Mouse (Mus musculus): Measurements from ENCODE around the gene Lrrc4. TPM values are rescaled to one million over a fixed set of nuclear protein-coding genes. Genes with fewer than 3 reads are reported as not detected.

Lrrc4 gene
- polyA plus RNA-seq, 1 experiment from 2014 or later, result 0.27 TPM

DNA sequence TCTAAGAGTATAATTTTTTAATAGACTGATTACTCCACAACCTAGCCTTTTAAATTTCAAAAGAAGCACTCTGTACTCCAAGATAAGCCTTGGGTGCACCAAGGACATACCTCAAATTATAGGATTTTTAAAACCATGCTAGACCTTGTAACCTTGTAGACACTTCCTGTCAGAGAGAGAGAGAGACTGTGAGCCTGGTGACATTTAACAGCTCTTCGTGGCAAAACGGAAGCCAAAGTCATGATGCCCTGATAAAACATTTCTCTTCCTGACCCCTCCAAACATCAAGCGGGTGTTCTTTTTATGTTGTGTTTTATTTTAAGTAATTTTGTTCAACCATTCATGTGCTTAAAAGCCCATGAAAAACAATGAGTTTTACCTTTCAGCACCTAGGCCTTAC lies 39.7 kb downstream of the Lrrc4 start:
- 70% methylated on average over 3 of the region's 3 CpGs for WGBS (ENCODE audit: missing documents)
- Histone ChIP-seq H3K27ac (no peak overlapping the region), H3K4me3 (ENCODE audit: inconsistent target) (no peak overlapping the region), H3K36me3 (ENCODE audit: inconsistent target) (peaks cover 14% of the 10 kb centered on the region; the same call in 1 of the 2 replicates), H3K79me2 (ENCODE audit: inconsistent target) (no peaks in the 10 kb centered on the region)

DNA sequence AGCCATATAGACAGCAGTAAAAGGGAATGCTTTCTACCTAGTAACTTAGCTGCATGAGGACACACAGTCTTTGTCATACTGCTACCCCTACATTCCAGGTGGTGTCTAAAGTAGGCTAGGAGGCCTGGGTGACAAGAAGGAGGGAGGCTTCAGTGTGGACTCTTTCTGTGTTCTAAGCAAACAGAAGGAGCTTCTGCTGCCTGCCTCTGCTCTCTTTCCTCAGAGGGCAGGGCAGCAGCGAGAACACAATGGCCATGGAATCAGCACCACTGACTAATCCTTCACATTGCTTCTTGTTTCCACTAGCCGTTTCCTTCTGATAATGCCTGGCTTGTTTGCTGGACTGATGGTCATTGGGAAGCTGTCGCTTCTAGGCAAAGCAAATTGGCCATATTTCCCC lies 40.4 kb downstream of the Lrrc4 start:
- Histone ChIP-seq H3K79me2 (ENCODE audit: inconsistent target) (no peaks in the 10 kb centered on the region), H3K4me3 (ENCODE audit: inconsistent target) (no peak overlapping the region), H3K27ac (no peak overlapping the region), H3K36me3 (ENCODE audit: inconsistent target) (peaks cover 10% of the 10 kb centered on the region; the same call in 1 of the 2 replicates)
- WGBS (ENCODE audit: missing documents), result 92% methylated on average over 3 of the region's 3 CpGs

DNA sequence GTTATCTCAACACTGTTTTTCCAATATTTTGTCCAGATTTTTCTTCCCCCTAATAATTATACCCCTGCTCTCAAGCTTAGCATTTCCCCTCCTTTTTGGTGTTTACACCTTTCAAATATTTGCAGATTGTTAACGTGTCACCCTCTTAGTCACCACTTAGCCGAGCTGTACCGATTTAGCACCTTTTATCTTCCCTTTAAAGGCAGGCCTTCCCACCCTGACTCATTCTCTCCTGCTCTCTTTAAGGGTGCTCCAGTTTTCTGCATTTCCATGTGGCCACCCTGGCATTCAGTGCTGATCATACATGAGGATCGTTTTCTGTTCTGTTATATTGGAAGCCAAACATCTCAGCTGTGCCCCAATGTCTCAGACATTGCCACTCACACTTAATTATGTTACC lies 41.9 kb downstream of the Lrrc4 start:
- no peak overlapping the region for H3K4me3 ChIP-seq (ENCODE audit: inconsistent target)
- H3K27ac ChIP-seq, result no peak overlapping the region
- H3K79me2 ChIP-seq (ENCODE audit: inconsistent target), result no peaks in the 10 kb centered on the region
- WGBS (ENCODE audit: missing documents), result 93% methylated on average over 4 of the region's 4 CpGs
- no peaks in the 10 kb centered on the region for H3K36me3 ChIP-seq (ENCODE audit: inconsistent target)

DNA sequence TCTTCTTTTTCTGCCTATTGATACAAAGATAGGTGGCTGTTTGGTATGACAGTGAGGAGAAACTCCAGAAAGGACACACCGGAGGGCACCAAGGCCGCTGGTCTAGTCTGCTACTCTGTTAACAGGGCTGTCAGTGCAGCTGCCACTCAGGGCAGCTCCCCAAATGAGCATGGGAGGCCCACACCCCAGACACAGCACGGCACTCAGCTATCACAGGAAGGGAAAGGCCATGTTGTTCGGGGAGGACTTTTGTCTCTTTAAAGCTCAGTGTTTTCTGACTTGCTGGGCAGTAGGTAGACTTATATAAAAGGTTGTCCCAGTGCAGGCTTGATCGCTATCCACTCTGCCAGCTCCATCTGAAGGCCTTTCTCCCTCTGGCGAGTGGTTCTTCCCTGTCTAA lies 44.4 kb downstream of the Lrrc4 start:
- H3K27ac ChIP-seq, result no peak overlapping the region
- H3K79me2 ChIP-seq (ENCODE audit: inconsistent target), result no peaks in the 10 kb centered on the region
- 94% methylated on average over 6 of the region's 6 CpGs for WGBS (ENCODE audit: missing documents)
- H3K36me3 ChIP-seq (ENCODE audit: inconsistent target), result no peaks in the 10 kb centered on the region
- no peak overlapping the region for H3K4me3 ChIP-seq (ENCODE audit: inconsistent target)

DNA sequence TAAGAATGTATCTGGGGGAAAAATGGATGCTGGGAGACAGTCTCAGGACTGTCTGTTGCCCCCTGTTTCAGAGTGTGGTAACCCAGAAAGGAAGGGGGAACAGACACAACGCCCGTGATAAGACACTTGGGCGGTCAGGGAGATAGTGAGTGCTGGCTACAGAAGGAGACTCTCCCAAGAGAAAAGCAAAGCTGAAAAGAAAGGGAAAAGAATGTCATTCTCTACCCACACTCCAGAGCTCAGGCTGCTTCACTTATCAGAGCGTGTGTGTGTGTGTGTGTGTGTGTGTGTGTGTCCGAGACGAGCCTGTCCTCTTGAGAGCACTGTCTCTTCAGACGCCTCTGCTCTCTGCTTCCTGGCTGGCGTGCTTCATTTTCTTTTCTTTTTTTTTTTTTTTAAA lies 45.8 kb downstream of the Lrrc4 start:
- WGBS (ENCODE audit: missing documents), result 84% methylated on average over 6 of the region's 8 CpGs
- H3K4me3 ChIP-seq (ENCODE audit: inconsistent target), result no peak overlapping the region
- H3K79me2 ChIP-seq (ENCODE audit: inconsistent target), result no peaks in the 10 kb centered on the region
- no peaks in the 10 kb centered on the region for H3K36me3 ChIP-seq (ENCODE audit: inconsistent target)
- no peak overlapping the region for H3K27ac ChIP-seq

DNA sequence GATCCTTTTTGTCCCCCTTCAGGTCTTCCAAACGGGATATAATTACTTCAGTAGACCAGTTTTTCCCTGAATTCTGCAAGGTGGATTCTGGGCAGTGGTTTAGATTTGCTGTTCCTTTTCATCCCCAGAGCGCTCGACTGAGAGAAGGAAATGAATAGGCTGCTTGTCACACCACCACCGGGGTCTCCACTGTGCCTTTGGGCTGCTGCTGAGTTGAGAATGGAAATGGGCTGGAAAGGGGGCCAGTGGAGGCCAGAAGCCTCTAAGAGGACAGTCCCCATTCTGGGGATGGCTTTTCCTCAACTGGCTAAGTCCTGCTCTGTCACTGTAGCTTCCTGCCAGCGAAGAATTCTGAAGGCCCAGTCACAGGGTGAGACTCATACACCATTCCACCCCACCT lies 47.6 kb downstream of the Lrrc4 start:
- no peaks in the 10 kb centered on the region for H3K79me2 ChIP-seq (ENCODE audit: inconsistent target)
- no peak overlapping the region for H3K27ac ChIP-seq
- H3K36me3 ChIP-seq (ENCODE audit: inconsistent target), result no peaks in the 10 kb centered on the region
- no peak overlapping the region for H3K4me3 ChIP-seq (ENCODE audit: inconsistent target)
- 90% methylated on average over 5 of the region's 5 CpGs for WGBS (ENCODE audit: missing documents)

DNA sequence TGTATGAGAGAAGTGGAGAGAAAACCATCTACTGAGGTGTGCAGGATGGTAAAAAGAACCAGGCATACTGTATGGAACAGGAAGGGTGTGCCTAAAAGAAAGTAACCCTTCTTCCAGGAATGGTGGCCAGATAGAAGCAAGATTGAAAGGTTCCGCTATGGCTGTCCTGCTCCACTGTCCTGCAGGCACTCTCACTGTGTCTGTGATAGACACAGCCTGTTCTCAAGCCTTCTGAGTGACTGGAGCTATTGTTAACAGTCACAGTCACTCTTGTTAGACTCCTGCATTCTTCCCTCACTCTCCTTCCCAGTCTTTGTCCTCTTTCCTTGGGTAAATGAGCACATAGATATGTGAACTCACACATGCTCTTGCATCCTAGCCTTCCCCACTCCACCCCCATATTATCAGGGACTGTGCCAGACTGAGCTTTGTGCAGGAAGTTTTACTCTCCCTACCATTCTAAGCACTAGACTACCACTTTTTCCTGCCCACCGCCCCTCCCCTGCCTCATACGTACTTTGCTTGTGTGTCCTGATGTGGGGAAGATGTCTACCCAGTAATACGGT lies 48.4 kb downstream of the Lrrc4 start:
- no peak overlapping the region for H3K27ac ChIP-seq
- no peaks in the 10 kb centered on the region for H3K79me2 ChIP-seq (ENCODE audit: inconsistent target)
- H3K36me3 ChIP-seq (ENCODE audit: inconsistent target), result no peaks in the 10 kb centered on the region
- no peak overlapping the region for H3K4me3 ChIP-seq (ENCODE audit: inconsistent target)
- 100% methylated on average over 4 of the region's 4 CpGs for WGBS (ENCODE audit: missing documents)

DNA sequence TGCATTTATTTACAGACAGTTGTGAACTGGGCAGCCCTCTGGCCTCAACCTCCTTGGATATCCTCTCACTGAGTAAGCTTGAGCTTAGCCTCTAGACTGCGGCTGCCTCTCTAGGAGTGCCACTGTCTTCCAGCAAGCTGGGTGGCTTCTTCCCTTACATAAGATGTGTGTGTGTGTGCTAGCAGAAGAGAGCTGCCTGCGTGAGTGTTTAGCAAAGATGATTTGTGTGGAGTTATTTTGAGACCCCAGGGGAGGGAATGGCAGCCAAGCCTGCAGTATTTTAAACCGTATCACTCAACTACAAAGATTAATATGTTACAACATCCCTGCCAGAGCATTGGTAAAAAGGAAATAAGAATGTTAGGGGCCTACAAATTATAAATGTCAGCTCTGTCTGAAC lies 49.9 kb downstream of the Lrrc4 start:
- Histone ChIP-seq H3K79me2 (ENCODE audit: inconsistent target) (no peaks in the 10 kb centered on the region), H3K4me3 (ENCODE audit: inconsistent target) (no peak overlapping the region), H3K36me3 (ENCODE audit: inconsistent target) (no peaks in the 10 kb centered on the region), H3K27ac (no peak overlapping the region)
- WGBS (ENCODE audit: missing documents), result 100% methylated on average over 2 of the region's 3 CpGs

DNA sequence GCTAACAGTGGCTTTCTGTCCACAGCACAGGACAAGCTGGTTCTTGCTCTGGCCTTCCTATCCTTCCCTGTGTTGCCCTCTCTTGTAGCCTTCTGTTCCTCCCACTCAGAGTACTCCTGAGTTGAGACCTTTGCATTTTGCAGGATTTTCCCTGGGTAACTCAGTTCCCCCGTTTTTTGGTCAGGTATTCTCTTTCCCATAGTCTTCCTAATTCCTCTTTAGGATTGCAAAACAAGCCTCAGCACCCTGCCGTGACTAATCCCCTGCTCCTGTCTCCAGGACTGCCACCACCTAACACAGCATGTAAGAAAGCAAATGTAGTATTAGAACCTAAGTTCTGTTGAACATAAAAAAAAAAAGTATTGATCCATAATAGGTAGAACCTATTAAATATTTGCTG lies 60.2 kb downstream of the Lrrc4 start:
- no peaks in the 10 kb centered on the region for H3K79me2 ChIP-seq (ENCODE audit: inconsistent target)
- H3K27ac ChIP-seq, result no peak overlapping the region
- no peaks in the 10 kb centered on the region for H3K36me3 ChIP-seq (ENCODE audit: inconsistent target)
- WGBS (ENCODE audit: missing documents), result 49% methylated on average over 2 of the region's 2 CpGs
- H3K4me3 ChIP-seq (ENCODE audit: inconsistent target), result no peak overlapping the region

DNA sequence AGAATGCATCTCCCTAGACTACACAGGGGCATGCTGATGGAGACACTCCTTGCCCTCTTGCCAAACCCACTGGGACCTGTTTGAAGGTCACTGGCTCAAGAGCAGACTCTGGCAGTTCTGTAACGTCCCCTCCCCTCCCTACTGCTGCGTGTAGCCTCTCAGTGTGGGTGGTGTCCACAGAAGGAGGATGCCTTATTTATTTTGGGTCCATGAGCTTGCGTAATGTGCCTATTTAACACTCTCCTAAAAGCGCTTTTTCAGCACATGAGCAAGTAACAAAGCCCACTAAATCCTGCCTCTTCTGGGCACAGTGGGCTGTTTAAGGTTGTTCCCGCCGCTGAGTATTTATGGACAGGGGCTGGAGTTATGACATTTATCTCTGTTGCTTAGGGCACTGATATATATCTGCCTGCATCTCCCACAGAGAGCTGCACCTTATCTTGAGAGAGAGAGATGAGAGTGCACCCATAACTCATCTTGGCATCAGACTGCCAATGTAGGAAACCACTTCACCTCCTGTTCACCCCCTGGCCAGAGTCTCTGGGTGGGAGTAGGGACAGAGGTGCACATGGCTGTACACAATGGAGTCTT lies 63.6 kb downstream of the Lrrc4 start:
- WGBS (ENCODE audit: missing documents), result 96% methylated on average over 6 of the region's 6 CpGs
- H3K36me3 ChIP-seq (ENCODE audit: inconsistent target), result no peaks in the 10 kb centered on the region

DNA sequence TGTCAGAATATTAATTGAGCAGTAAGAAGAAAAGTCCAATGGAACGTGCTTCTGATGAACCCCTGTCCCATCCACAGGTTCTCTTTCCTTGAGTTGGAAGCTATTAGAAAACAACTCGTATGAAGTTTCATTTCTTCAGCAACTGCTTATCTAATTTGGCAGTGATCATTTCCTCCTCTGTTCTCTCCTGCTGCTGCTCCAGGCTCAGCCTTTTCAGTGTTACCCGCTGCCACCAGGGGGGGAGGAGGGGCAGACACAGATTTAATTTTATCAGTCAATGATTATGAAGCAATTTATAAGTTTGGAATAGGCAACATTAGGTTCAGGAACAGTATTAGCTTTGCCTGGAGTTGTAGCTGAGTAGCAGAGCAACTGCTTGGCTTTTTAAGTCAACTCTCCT lies 64.9 kb downstream of the Lrrc4 start:
- H3K4me3 ChIP-seq (ENCODE audit: inconsistent target), result no peak overlapping the region
- no peaks in the 10 kb centered on the region for H3K79me2 ChIP-seq (ENCODE audit: inconsistent target)
- no peaks in the 10 kb centered on the region for H3K36me3 ChIP-seq (ENCODE audit: inconsistent target)
- H3K27ac ChIP-seq, result no peak overlapping the region
- WGBS (ENCODE audit: missing documents), result 66% methylated on average over 3 of the region's 3 CpGs

More for the DNA sequence above, 63.6 kb downstream of the Lrrc4 start:
- H3K4me3 ChIP-seq (ENCODE audit: inconsistent target), result no peak overlapping the region
- H3K79me2 ChIP-seq (ENCODE audit: inconsistent target), result no peaks in the 10 kb centered on the region
- no peak overlapping the region for H3K27ac ChIP-seq

DNA sequence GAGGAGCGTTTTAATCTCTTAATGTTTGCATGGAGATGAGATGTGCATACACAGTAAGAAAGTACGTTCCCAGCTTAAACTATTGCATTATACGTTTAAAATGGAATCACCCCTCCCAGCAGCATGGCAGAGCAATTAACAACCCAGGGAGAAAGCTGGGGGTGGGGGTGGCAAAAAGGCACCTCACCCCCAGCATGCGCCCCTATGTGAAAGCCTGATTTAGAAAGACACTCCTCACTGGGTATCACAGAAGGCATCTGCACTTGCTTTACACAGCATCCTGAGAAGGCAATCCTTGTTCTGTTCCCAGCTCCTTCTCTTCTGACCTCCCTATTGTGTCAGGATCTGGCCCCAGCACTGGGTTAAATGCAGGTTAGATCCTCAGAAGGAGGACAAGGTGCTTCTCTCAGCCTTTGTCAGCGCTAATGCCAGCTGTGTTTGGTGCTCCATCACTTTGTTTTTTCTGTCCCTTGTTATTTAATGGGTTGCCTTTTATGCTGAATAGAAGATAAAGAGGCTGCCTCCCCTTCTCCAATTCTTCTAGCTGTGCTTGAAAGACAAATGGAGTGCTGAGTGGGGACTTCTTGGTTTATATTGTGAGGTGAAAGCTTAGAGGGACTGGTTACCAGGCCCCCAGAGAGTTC lies 69.3 kb downstream of the Lrrc4 start:
- H3K79me2 ChIP-seq (ENCODE audit: inconsistent target), result no peaks in the 10 kb centered on the region
- WGBS (ENCODE audit: missing documents), result 99% methylated on average over 5 of the region's 5 CpGs
- no peaks in the 10 kb centered on the region for H3K36me3 ChIP-seq (ENCODE audit: inconsistent target)
- H3K27ac ChIP-seq, result no peak overlapping the region
- no peak overlapping the region for H3K4me3 ChIP-seq (ENCODE audit: inconsistent target)

DNA sequence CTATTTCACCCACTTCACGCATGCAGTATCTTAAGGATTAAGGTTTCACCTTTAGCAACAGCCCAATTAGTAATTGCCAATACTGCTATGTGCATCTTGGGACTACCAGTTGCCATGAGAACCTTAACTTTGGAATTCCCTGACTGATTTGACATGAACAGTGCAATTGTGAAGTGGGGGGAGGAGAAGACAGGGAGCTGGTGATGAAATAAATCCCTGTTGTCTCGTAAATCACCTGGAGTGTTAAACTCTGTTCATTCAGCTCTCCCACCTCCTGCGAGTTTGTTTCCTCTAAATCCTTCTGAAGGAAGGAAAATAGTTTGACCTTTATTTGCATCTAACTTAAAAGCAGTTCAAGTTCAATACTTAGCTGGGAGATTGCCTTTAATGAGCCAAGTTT lies 69.8 kb downstream of the Lrrc4 start:
- Histone ChIP-seq H3K4me3 (ENCODE audit: inconsistent target) (no peak overlapping the region), H3K36me3 (ENCODE audit: inconsistent target) (no peaks in the 10 kb centered on the region), H3K79me2 (ENCODE audit: inconsistent target) (no peaks in the 10 kb centered on the region), H3K27ac (no peak overlapping the region)
- 93% methylated on average over 3 of the region's 3 CpGs for WGBS (ENCODE audit: missing documents)

DNA sequence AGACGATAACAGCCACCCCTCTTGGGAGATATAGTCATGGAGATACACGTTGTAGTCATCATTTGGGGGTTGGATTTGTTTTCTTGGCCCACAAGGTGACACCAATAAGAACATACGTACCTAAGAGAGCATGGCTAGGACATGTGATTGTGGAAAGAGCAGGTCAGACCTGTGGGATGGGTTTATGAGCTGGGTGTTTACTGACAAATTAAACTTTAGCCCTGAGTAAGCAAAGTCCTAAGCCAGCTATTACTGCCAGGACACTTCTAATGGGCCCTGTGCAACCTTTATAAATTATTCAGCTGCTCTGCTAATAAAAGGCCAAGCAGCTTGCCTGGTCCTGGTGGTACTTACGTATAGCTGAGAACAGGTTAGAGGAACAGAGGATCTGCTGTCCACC lies 73.3 kb downstream of the Lrrc4 start:
- Histone ChIP-seq H3K27ac (no peak overlapping the region), H3K79me2 (ENCODE audit: inconsistent target) (no peaks in the 10 kb centered on the region), H3K36me3 (ENCODE audit: inconsistent target) (0 out of 2 replicates have a peak, but pooled peaks cover 4% of the 10 kb centered on the region), H3K4me3 (ENCODE audit: inconsistent target) (no peak overlapping the region)
- WGBS (ENCODE audit: missing documents), result 95% methylated on average over 4 of the region's 4 CpGs

DNA sequence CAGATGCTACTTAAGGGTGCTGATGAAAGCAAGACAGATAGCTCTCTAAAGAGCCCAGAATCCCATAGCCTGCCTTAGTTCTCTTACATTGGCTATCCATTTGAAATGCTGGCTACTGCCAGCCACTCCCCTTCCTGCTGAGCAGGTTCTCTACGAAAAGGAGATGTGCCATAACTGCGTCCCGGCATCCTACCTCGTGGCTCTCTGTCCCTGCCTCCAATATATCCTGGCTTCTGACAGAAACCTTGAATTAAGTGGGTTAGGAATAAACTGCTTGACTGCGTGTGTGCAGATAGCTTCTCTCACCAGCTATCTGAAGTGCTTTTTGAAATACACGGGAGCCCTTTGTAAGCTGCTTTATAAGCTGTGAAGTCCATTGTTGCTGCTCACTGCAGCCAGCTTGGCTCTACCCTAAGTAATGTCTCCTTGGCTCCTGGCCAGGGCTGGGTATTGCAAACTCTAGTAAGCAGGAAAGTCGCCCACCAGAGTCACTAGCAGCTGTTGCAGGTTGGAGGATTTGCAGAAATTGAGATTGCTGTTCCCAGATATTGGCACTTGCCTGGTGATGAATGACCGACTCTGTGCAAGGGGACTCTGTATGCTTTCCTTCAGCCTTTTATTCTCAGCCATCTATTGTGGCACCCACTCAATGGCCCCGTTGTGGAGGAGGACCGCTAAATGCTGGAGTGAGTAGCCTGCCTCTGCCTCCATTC lies 75.1 kb downstream of the Lrrc4 start:
- no peak overlapping the region for H3K27ac ChIP-seq
- 0 out of 2 replicates have a peak, but pooled peaks cover 4% of the 10 kb centered on the region for H3K36me3 ChIP-seq (ENCODE audit: inconsistent target)
- 96% methylated on average over 9 of the region's 10 CpGs for WGBS (ENCODE audit: missing documents)
- H3K79me2 ChIP-seq (ENCODE audit: inconsistent target), result no peaks in the 10 kb centered on the region
- no peak overlapping the region for H3K4me3 ChIP-seq (ENCODE audit: inconsistent target)
